Mouse (Mus musculus) heart, adult 11 months (tissue): Measurements from ENCODE around the gene Fcrl5.
"Not testable (repeated sequence)": the region's sequence is repeated elsewhere in the genome, so short reads cannot be mapped to it uniquely, and the experiment has no call there.

ENCODE experiments used
- DNase-seq: peaks from one replicate; pipeline ENCODE4 v3.0.0; 2022

The Fcrl5 gene

GRCm38 (mm10) chr3:87435479-87435878, at the start of gene Fcrl5:
Gene Fcrl5 (plus strand): TSS chr3:87435773.
- DNase-seq, result no peak

- DNase-seq, result peak; percentile 48
Measured at GRCm38 (mm10) chr3:87390935-87391334, 44.6 kb upstream of the Fcrl5 start.

- DNase-seq, result peak; percentile 43
Measured at GRCm38 (mm10) chr3:87398809-87399208, 36.8 kb upstream of the Fcrl5 start.

- DNase-seq, result peak; percentile 66
Measured at GRCm38 (mm10) chr3:87399906-87400305, 35.7 kb upstream of the Fcrl5 start.

- DNase-seq, result peak; percentile 86
Measured at GRCm38 (mm10) chr3:87401321-87401720, 34.3 kb upstream of the Fcrl5 start.

GRCm38 (mm10) chr3:87408171-87408570, 27.4 kb upstream of the Fcrl5 start:
- no peak for DNase-seq

GRCm38 (mm10) chr3:87409196-87409935, 26.2 kb upstream of the Fcrl5 start:
- DNase-seq, result no peak

GRCm38 (mm10) chr3:87410605-87411004, 25.0 kb upstream of the Fcrl5 start:
- no peak for DNase-seq

GRCm38 (mm10) chr3:87411150-87411549, 24.4 kb upstream of the Fcrl5 start:
- peak; percentile 91 for DNase-seq

- DNase-seq, result peak; percentile 28
Measured at GRCm38 (mm10) chr3:87420645-87421044, 14.9 kb upstream of the Fcrl5 start.

GRCm38 (mm10) chr3:87422386-87422910, 13.1 kb upstream of the Fcrl5 start:
- peak; percentile 68 for DNase-seq

GRCm38 (mm10) chr3:87440586-87440985, 5.0 kb downstream of the Fcrl5 start:
- DNase-seq, result no peak

- no peak for DNase-seq
Measured at GRCm38 (mm10) chr3:87443968-87444367, 8.4 kb downstream of the Fcrl5 start.

- peak; percentile 54 for DNase-seq
Measured at GRCm38 (mm10) chr3:87465454-87465853, 29.9 kb downstream of the Fcrl5 start.

- DNase-seq, result peak; percentile 72
Measured at GRCm38 (mm10) chr3:87467011-87467410, 31.4 kb downstream of the Fcrl5 start.

GRCm38 (mm10) chr3:87467416-87467815, 31.8 kb downstream of the Fcrl5 start:
- DNase-seq, result peak; percentile 70

- peak; percentile 33 for DNase-seq
Measured at GRCm38 (mm10) chr3:87477948-87478347, 42.4 kb downstream of the Fcrl5 start.

GRCm38 (mm10) chr3:87478596-87478995, 43.0 kb downstream of the Fcrl5 start:
- not testable (repeated sequence) for DNase-seq

- peak; percentile 22 for DNase-seq
Measured at GRCm38 (mm10) chr3:87479230-87479629, 43.7 kb downstream of the Fcrl5 start.

GRCm38 (mm10) chr3:87487392-87487791, 51.8 kb downstream of the Fcrl5 start:
- no peak for DNase-seq

GRCm38 (mm10) chr3:87487911-87488310, 52.3 kb downstream of the Fcrl5 start:
- no peak for DNase-seq

- DNase-seq, result peak; percentile 86
Measured at GRCm38 (mm10) chr3:87498266-87498665, 62.7 kb downstream of the Fcrl5 start.

- DNase-seq, result peak; percentile 95
Measured at GRCm38 (mm10) chr3:87499072-87499471, 63.5 kb downstream of the Fcrl5 start.
